Mouse (Mus musculus): ENCODE measurements at regions not wholly inside any gene's neighbourhood (a gene's known extent, or its start where the extent isn't known, plus 50 kb on each side); places are given as distances from the start of the nearest gene placed in this dataset.

GRCm38 (mm10) chr15:7459992-7460820 is 62.0 kb upstream of the Egflam start:
- Histone ChIP-seq H3K4me3 (ENCODE audit: low read depth, low read length) (no peak overlapping the region), H3K27ac (ENCODE audit: insufficient read depth, low read depth, low read length) (no peak overlapping the region), H3K4me1 (ENCODE audit: control insufficient read depth, insufficient read depth, insufficient read length, low read length) (no peaks in the 10 kb centered on the region), H3K36me3 (ENCODE audit: control insufficient read depth, insufficient read depth, low read length) (no peaks in the 10 kb centered on the region), H3K27me3 (ENCODE audit: control insufficient read depth, insufficient read depth, low read length) (no peaks in the 10 kb centered on the region)
- peak; percentile 82; the same call in 1 of the 2 replicates for TF ChIP-seq CTCF (IDR thresholded peaks at IDR 0.05; ENCODE audit: extremely low read depth, insufficient read length, insufficient replicate concordance, low read depth, low read length)
- no peak for TF ChIP-seq POLR2A (IDR thresholded peaks at IDR 0.05; ENCODE audit: low read depth, low read length)
- 24% methylated on average over 9 of the region's 9 CpGs for WGBS

GRCm38 (mm10) chr15:7462549-7462948 is 64.4 kb upstream of the Egflam start:
- 84% methylated on average over 18 of the region's 18 CpGs for WGBS
- TF ChIP-seq CTCF (IDR thresholded peaks at IDR 0.05; ENCODE audit: extremely low read depth, insufficient read length, insufficient replicate concordance, low read depth, low read length): no peak
- TF ChIP-seq POLR2A (IDR thresholded peaks at IDR 0.05; ENCODE audit: low read depth, low read length): no peak
- no peak overlapping the region for H3K4me3 ChIP-seq (ENCODE audit: low read depth, low read length)

GRCm38 (mm10) chr15:7463444-7464350 is 65.5 kb upstream of the Egflam start:
- Histone ChIP-seq H3K4me3 (ENCODE audit: low read depth, low read length) (no peak overlapping the region), H3K27ac (ENCODE audit: insufficient read depth, low read depth, low read length) (no peak overlapping the region), H3K4me1 (ENCODE audit: control insufficient read depth, insufficient read depth, insufficient read length, low read length) (no peaks in the 10 kb centered on the region), H3K36me3 (ENCODE audit: control insufficient read depth, insufficient read depth, low read length) (no peaks in the 10 kb centered on the region), H3K27me3 (ENCODE audit: control insufficient read depth, insufficient read depth, low read length) (no peaks in the 10 kb centered on the region)
- TF ChIP-seq POLR2A (IDR thresholded peaks at IDR 0.05; ENCODE audit: low read depth, low read length) (no peak), CTCF (IDR thresholded peaks at IDR 0.05; ENCODE audit: extremely low read depth, insufficient read length, insufficient replicate concordance, low read depth, low read length) (no peak)
- WGBS: 58% methylated on average over 15 of the region's 15 CpGs

More at GRCm38 (mm10) chr15:7462549-7462948, 64.4 kb upstream of the Egflam start:
- Histone ChIP-seq H3K4me1 (ENCODE audit: control insufficient read depth, insufficient read depth, insufficient read length, low read length) (no peaks in the 10 kb centered on the region), H3K27ac (ENCODE audit: insufficient read depth, low read depth, low read length) (no peak overlapping the region), H3K36me3 (ENCODE audit: control insufficient read depth, insufficient read depth, low read length) (no peaks in the 10 kb centered on the region), H3K27me3 (ENCODE audit: control insufficient read depth, insufficient read depth, low read length) (no peaks in the 10 kb centered on the region)

- Histone ChIP-seq H3K27me3 (ENCODE audit: control insufficient read depth, insufficient read depth, low read length) (no peaks in the 10 kb centered on the region), H3K4me3 (ENCODE audit: low read depth, low read length) (no peak overlapping the region), H3K36me3 (ENCODE audit: control insufficient read depth, insufficient read depth, low read length) (no peaks in the 10 kb centered on the region), H3K27ac (ENCODE audit: insufficient read depth, low read depth, low read length) (no peak overlapping the region), H3K4me1 (ENCODE audit: control insufficient read depth, insufficient read depth, insufficient read length, low read length) (no peaks in the 10 kb centered on the region)
- 29% methylated on average over 11 of the region's 11 CpGs for WGBS
- TF ChIP-seq POLR2A (IDR thresholded peaks at IDR 0.05; ENCODE audit: low read depth, low read length) (no peak), CTCF (IDR thresholded peaks at IDR 0.05; ENCODE audit: extremely low read depth, insufficient read length, insufficient replicate concordance, low read depth, low read length) (no peak)
Observed at GRCm38 (mm10) chr15:7480211-7480610, 82.0 kb upstream of the Egflam start.

- no peaks in the 10 kb centered on the region for H3K27me3 ChIP-seq (ENCODE audit: control insufficient read depth, insufficient read depth, low read length)
- no peaks in the 10 kb centered on the region for H3K36me3 ChIP-seq (ENCODE audit: control insufficient read depth, insufficient read depth, low read length)
- H3K27ac ChIP-seq (ENCODE audit: insufficient read depth, low read depth, low read length): no peak overlapping the region
- no peak for TF ChIP-seq CTCF (IDR thresholded peaks at IDR 0.05; ENCODE audit: extremely low read depth, insufficient read length, insufficient replicate concordance, low read depth, low read length)
- TF ChIP-seq POLR2A (IDR thresholded peaks at IDR 0.05; ENCODE audit: low read depth, low read length): no peak
- no peaks in the 10 kb centered on the region for H3K4me1 ChIP-seq (ENCODE audit: control insufficient read depth, insufficient read depth, insufficient read length, low read length)
- H3K4me3 ChIP-seq (ENCODE audit: low read depth, low read length): no peak overlapping the region
- WGBS: 54% methylated on average over 5 of the region's 5 CpGs
Observed at GRCm38 (mm10) chr15:7480792-7481210, 82.6 kb upstream of the Egflam start.

GRCm38 (mm10) chr15:7483686-7484085 is 85.5 kb upstream of the Egflam start:
- Histone ChIP-seq H3K4me3 (ENCODE audit: low read depth, low read length) (no peak overlapping the region), H3K36me3 (ENCODE audit: control insufficient read depth, insufficient read depth, low read length) (no peaks in the 10 kb centered on the region), H3K27me3 (ENCODE audit: control insufficient read depth, insufficient read depth, low read length) (no peaks in the 10 kb centered on the region), H3K4me1 (ENCODE audit: control insufficient read depth, insufficient read depth, insufficient read length, low read length) (no peaks in the 10 kb centered on the region), H3K27ac (ENCODE audit: insufficient read depth, low read depth, low read length) (no peak overlapping the region)
- TF ChIP-seq POLR2A (IDR thresholded peaks at IDR 0.05; ENCODE audit: low read depth, low read length): no peak
- no peak for TF ChIP-seq CTCF (IDR thresholded peaks at IDR 0.05; ENCODE audit: extremely low read depth, insufficient read length, insufficient replicate concordance, low read depth, low read length)
- 41% methylated on average over 5 of the region's 5 CpGs for WGBS

- no peak for TF ChIP-seq POLR2A (IDR thresholded peaks at IDR 0.05; ENCODE audit: low read depth, low read length)
- TF ChIP-seq CTCF (IDR thresholded peaks at IDR 0.05; ENCODE audit: extremely low read depth, insufficient read length, insufficient replicate concordance, low read depth, low read length): no peak
- Histone ChIP-seq H3K27ac (ENCODE audit: insufficient read depth, low read depth, low read length) (no peak overlapping the region), H3K4me1 (ENCODE audit: control insufficient read depth, insufficient read depth, insufficient read length, low read length) (no peaks in the 10 kb centered on the region), H3K27me3 (ENCODE audit: control insufficient read depth, insufficient read depth, low read length) (no peaks in the 10 kb centered on the region), H3K4me3 (ENCODE audit: low read depth, low read length) (no peak overlapping the region), H3K36me3 (ENCODE audit: control insufficient read depth, insufficient read depth, low read length) (no peaks in the 10 kb centered on the region)
- 94% methylated on average over 7 of the region's 7 CpGs for WGBS
Observed at GRCm38 (mm10) chr15:7491091-7491490, 92.9 kb upstream of the Egflam start.
